Mouse (Mus musculus): ENCODE results near the gene Slc22a6. TPM values are rescaled to one million over a fixed set of nuclear protein-coding genes. Genes with fewer than 3 reads are reported as not detected.

Gene Slc22a6
- total RNA-seq, 1 experiment, result not detected

DNA sequence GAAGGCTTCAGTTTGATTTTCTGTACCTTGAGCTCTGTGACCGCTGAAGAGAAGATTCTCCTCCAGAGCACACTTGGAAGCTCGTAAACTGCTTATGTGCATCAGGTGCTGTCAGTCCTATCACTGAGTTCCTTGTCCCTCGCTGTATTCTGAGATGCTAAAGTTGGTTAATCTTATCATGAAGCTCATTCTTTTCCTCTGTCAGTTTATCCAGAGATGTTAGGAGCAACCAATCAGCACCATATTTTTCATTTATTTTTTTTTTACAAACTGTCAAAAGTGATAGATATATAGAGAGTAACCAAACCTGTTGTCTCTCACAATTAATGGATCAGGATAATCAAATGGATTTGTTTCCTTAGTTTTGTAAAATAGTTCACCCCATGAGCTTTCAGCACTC lies 32.5 kb upstream of the Slc22a6 start:
- DNase-seq (ENCODE audit: low read depth, low spot score), result no peak
- Histone ChIP-seq H3K9ac (ENCODE audit: insufficient read depth, low read depth, low read length, poor library complexity, severe bottlenecking) (no peak overlapping the region), H3K4me1 (ENCODE audit: control insufficient read depth in 2 of 2, insufficient read depth in 2 of 2, low read length in 2 of 2, poor library complexity in 1 of 2) (no peaks in the 10 kb centered on the region), H3K36me3 (ENCODE audit: control insufficient read depth, insufficient read depth, low read length, poor library complexity, severe bottlenecking) (no peaks in the 10 kb centered on the region), H3K4me3 (ENCODE audit: insufficient read depth in 1 of 2, low read depth in 1 of 2, low read length in 2 of 2, poor library complexity in 1 of 2, severe bottlenecking in 1 of 2) (no peak overlapping the region), H3K27ac (ENCODE audit: insufficient read depth, low read depth, low read length, poor library complexity, severe bottlenecking) (no peak overlapping the region), H3K9me3 (ENCODE audit: control insufficient read depth, insufficient read depth, low read depth, low read length) (no peaks in the 10 kb centered on the region)
- TF ChIP-seq ZNF384 (IDR thresholded peaks at IDR 0.05; ENCODE audit: low read depth, low read length), result no peak
- no peak for TF ChIP-seq ZC3H11A (IDR thresholded peaks at IDR 0.05; ENCODE audit: borderline replicate concordance, low read depth, low read length)
- TF ChIP-seq MAFK (IDR thresholded peaks at IDR 0.05; ENCODE audit: insufficient read depth, low read depth, low read length), result no peak
- TF ChIP-seq HCFC1 (IDR thresholded peaks at IDR 0.05; ENCODE audit: borderline replicate concordance, insufficient read depth, low read length), result no peak
- no peak for TF ChIP-seq CHD2 (IDR thresholded peaks at IDR 0.05; ENCODE audit: low read depth, low read length)
- in situ Hi-C loops (cut with MboI; ENCODE audit: low sequenced_read_pairs in 2 of 2, unreplicated experiment in 2 of 2), result no loop called here

DNA sequence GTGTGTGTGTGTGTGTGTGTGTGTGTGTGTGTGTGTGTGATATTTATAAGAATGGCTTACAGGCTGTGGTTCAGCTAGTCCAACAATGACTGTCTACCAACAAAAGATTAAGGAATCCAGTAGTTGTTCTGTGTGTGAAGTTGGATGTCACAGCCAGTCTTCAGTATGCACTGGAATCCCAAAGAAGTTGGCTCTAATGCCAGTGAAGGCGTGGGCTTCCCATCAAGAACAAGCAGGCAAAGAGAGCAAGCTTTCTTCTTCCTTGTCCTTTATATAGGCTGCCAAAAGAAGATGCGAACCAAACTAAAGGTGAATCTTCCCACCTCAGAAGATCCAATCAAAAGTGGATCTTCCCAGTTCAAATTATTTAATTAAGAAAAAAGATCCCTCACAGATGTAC lies 31.9 kb upstream of the Slc22a6 start:
- Histone ChIP-seq H3K27ac (ENCODE audit: insufficient read depth, low read depth, low read length, poor library complexity, severe bottlenecking) (no peak overlapping the region), H3K4me3 (ENCODE audit: insufficient read depth in 1 of 2, low read depth in 1 of 2, low read length in 2 of 2, poor library complexity in 1 of 2, severe bottlenecking in 1 of 2) (no peak overlapping the region), H3K9me3 (ENCODE audit: control insufficient read depth, insufficient read depth, low read depth, low read length) (no peaks in the 10 kb centered on the region), H3K9ac (ENCODE audit: insufficient read depth, low read depth, low read length, poor library complexity, severe bottlenecking) (no peak overlapping the region), H3K4me1 (ENCODE audit: control insufficient read depth in 2 of 2, insufficient read depth in 2 of 2, low read length in 2 of 2, poor library complexity in 1 of 2) (no peaks in the 10 kb centered on the region), H3K36me3 (ENCODE audit: control insufficient read depth, insufficient read depth, low read length, poor library complexity, severe bottlenecking) (no peaks in the 10 kb centered on the region)
- no peak for DNase-seq (ENCODE audit: low read depth, low spot score)
- TF ChIP-seq HCFC1 (IDR thresholded peaks at IDR 0.05; ENCODE audit: borderline replicate concordance, insufficient read depth, low read length), result no peak
- no peak for TF ChIP-seq MAFK (IDR thresholded peaks at IDR 0.05; ENCODE audit: insufficient read depth, low read depth, low read length)
- TF ChIP-seq CHD2 (IDR thresholded peaks at IDR 0.05; ENCODE audit: low read depth, low read length), result no peak
- no peak for TF ChIP-seq ZC3H11A (IDR thresholded peaks at IDR 0.05; ENCODE audit: borderline replicate concordance, low read depth, low read length)
- in situ Hi-C loops (cut with MboI; ENCODE audit: low sequenced_read_pairs in 2 of 2, unreplicated experiment in 2 of 2), result no loop called here

DNA sequence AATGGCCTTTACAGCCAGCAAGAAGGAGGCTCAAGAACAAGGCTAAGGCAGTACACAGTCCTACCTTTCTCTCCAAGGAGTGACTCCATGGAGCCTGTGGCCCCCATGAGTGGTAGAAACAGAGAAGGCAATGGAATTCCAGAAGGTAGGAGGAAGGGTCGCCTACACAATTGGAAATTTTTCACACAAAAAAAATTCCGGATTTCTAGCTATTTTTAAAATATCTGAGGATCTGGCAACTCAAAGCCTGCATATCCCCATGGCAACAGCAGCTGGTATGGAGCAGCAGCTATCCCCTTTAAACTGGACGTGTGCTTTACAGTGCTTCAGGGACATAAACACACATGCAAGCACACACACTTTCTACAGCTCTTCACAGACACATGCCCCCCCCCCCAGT lies 31.5 kb upstream of the Slc22a6 start:
- no peak for DNase-seq (ENCODE audit: low read depth, low spot score)

DNA sequence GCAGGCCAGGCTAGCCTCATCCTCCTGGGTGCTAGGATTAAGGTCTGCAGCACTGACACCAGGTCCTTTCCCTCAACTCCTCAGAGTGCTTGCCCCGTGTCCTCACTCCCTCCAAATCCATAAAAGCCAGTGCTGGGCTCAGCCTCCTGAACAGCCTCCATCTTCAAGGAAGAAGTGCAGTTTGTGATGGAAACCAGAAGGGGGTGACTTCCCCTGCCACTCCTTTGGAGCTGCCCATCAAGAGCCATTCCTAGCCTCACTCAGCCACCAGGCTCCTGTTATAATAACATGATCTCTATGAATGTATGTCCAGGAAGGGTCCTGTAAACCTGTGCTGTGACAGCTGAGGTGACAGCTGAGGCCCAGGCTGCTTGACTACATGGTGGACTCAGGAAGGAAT lies 30.5 kb upstream of the Slc22a6 start:
- H3K4me1 ChIP-seq (ENCODE audit: control insufficient read depth in 2 of 2, insufficient read depth in 2 of 2, low read length in 2 of 2, poor library complexity in 1 of 2), result no peaks in the 10 kb centered on the region
- no peak for DNase-seq (ENCODE audit: low read depth, low spot score)
- TF ChIP-seq HCFC1 (IDR thresholded peaks at IDR 0.05; ENCODE audit: borderline replicate concordance, insufficient read depth, low read length) (no peak), CHD2 (IDR thresholded peaks at IDR 0.05; ENCODE audit: low read depth, low read length) (no peak), ZNF384 (IDR thresholded peaks at IDR 0.05; ENCODE audit: low read depth, low read length) (no peak), ZC3H11A (IDR thresholded peaks at IDR 0.05; ENCODE audit: borderline replicate concordance, low read depth, low read length) (no peak), MAFK (IDR thresholded peaks at IDR 0.05; ENCODE audit: insufficient read depth, low read depth, low read length) (no peak)
- H3K27ac ChIP-seq (ENCODE audit: insufficient read depth, low read depth, low read length, poor library complexity, severe bottlenecking), result no peak overlapping the region
- H3K9me3 ChIP-seq (ENCODE audit: control insufficient read depth, insufficient read depth, low read depth, low read length), result no peaks in the 10 kb centered on the region
- H3K36me3 ChIP-seq (ENCODE audit: control insufficient read depth, insufficient read depth, low read length, poor library complexity, severe bottlenecking), result no peaks in the 10 kb centered on the region
- in situ Hi-C loops (cut with MboI; ENCODE audit: low sequenced_read_pairs in 2 of 2, unreplicated experiment in 2 of 2), result no loop called here
- H3K4me3 ChIP-seq (ENCODE audit: insufficient read depth in 1 of 2, low read depth in 1 of 2, low read length in 2 of 2, poor library complexity in 1 of 2, severe bottlenecking in 1 of 2), result no peak overlapping the region
- no peak overlapping the region for H3K9ac ChIP-seq (ENCODE audit: insufficient read depth, low read depth, low read length, poor library complexity, severe bottlenecking)

More for the DNA sequence above, 31.5 kb upstream of the Slc22a6 start:
- Histone ChIP-seq H3K4me3 (ENCODE audit: insufficient read depth in 1 of 2, low read depth in 1 of 2, low read length in 2 of 2, poor library complexity in 1 of 2, severe bottlenecking in 1 of 2) (no peak overlapping the region), H3K4me1 (ENCODE audit: control insufficient read depth in 2 of 2, insufficient read depth in 2 of 2, low read length in 2 of 2, poor library complexity in 1 of 2) (no peaks in the 10 kb centered on the region), H3K9me3 (ENCODE audit: control insufficient read depth, insufficient read depth, low read depth, low read length) (no peaks in the 10 kb centered on the region), H3K27ac (ENCODE audit: insufficient read depth, low read depth, low read length, poor library complexity, severe bottlenecking) (no peak overlapping the region), H3K36me3 (ENCODE audit: control insufficient read depth, insufficient read depth, low read length, poor library complexity, severe bottlenecking) (no peaks in the 10 kb centered on the region), H3K9ac (ENCODE audit: insufficient read depth, low read depth, low read length, poor library complexity, severe bottlenecking) (no peak overlapping the region)
- in situ Hi-C loops (cut with MboI; ENCODE audit: low sequenced_read_pairs in 2 of 2, unreplicated experiment in 2 of 2), result no loop called here
- TF ChIP-seq ZC3H11A (IDR thresholded peaks at IDR 0.05; ENCODE audit: borderline replicate concordance, low read depth, low read length) (no peak), MAFK (IDR thresholded peaks at IDR 0.05; ENCODE audit: insufficient read depth, low read depth, low read length) (no peak), HCFC1 (IDR thresholded peaks at IDR 0.05; ENCODE audit: borderline replicate concordance, insufficient read depth, low read length) (no peak), CHD2 (IDR thresholded peaks at IDR 0.05; ENCODE audit: low read depth, low read length) (no peak), ZNF384 (IDR thresholded peaks at IDR 0.05; ENCODE audit: low read depth, low read length) (no peak)

DNA sequence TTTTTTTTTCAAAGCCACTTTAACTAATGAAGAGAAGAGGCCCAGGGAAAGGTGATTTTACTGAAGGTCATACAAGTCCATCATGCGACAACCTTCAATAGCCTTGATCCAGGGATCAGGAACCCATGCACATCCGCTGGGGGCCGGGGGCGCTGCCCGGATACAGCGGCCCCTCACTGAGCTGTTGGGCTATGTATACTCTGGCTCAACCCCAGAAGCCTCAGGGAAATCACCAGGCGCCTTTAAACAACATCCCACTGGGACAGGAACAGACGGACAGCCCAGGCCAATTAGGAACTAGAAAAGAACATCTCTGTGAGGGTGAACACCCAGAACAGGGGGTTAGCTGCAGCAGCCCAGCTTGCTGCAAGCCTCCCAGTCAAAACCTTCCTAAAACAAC lies 26.9 kb upstream of the Slc22a6 start, which contains the start of gene Slc22a8:
Slc22a8 (plus strand) TSS at position 301 of the 400 bp plus-strand sequence.
- in situ Hi-C loops (cut with MboI; ENCODE audit: low sequenced_read_pairs in 2 of 2, unreplicated experiment in 2 of 2), result no loop called here
- Histone ChIP-seq H3K9me3 (ENCODE audit: control insufficient read depth, insufficient read depth, low read depth, low read length) (no peaks in the 10 kb centered on the region), H3K36me3 (ENCODE audit: control insufficient read depth, insufficient read depth, low read length, poor library complexity, severe bottlenecking) (no peaks in the 10 kb centered on the region), H3K9ac (ENCODE audit: insufficient read depth, low read depth, low read length, poor library complexity, severe bottlenecking) (no peak within 1 kb of the TSS), H3K4me3 (ENCODE audit: insufficient read depth in 1 of 2, low read depth in 1 of 2, low read length in 2 of 2, poor library complexity in 1 of 2, severe bottlenecking in 1 of 2) (no peak within 1 kb of the TSS), H3K4me1 (ENCODE audit: control insufficient read depth in 2 of 2, insufficient read depth in 2 of 2, low read length in 2 of 2, poor library complexity in 1 of 2) (no peaks in the 10 kb centered on the region), H3K27ac (ENCODE audit: insufficient read depth, low read depth, low read length, poor library complexity, severe bottlenecking) (peak within 1 kb of the TSS; percentile 7; the same call in 1 of the 2 replicates)
- TF ChIP-seq CHD2 (IDR thresholded peaks at IDR 0.05; ENCODE audit: low read depth, low read length) (no peak), MAFK (IDR thresholded peaks at IDR 0.05; ENCODE audit: insufficient read depth, low read depth, low read length) (no peak), ZNF384 (IDR thresholded peaks at IDR 0.05; ENCODE audit: low read depth, low read length) (no peak), HCFC1 (IDR thresholded peaks at IDR 0.05; ENCODE audit: borderline replicate concordance, insufficient read depth, low read length) (no peak), ZC3H11A (IDR thresholded peaks at IDR 0.05; ENCODE audit: borderline replicate concordance, low read depth, low read length) (no peak)
- no peak for DNase-seq (ENCODE audit: low read depth, low spot score)
